Mouse (Mus musculus) embryonic facial prominence, embryonic 15.5 days (tissue): ENCODE data around the gene Lcn2. TPM values are rescaled to one million over a fixed set of nuclear protein-coding genes. Genes with fewer than 3 reads are reported as not detected.

Source experiments
- ATAC-seq: fragments of 200-750 bp; cut with Nextera tagmentation; 2 replicates; pipeline ENCODE4 v1.8.0; 2017; ENCODE audit warnings: low read depth, moderate TSS enrichment; ENCODE audit not compliant: insufficient number of reproducible peaks, low FRiP score, low TSS enrichment
- H3K27ac ChIP-seq: fragments of 300-500 bp; sonication (generic); replicated peaks from 2 replicates; pipeline ENCODE4 v1.5.1; 2015; ENCODE audit warnings: mild to moderate bottlenecking, inconsistent platforms
- H3K27me3 ChIP-seq: fragments of 300-500 bp; sonication (generic); 2 replicates; pipeline ENCODE4 v1.6.1; 2015; ENCODE audit warnings: inconsistent platforms
- H3K36me3 ChIP-seq: fragments of 300-500 bp; sonication (generic); 2 replicates; pipeline ENCODE4 v1.6.1; 2015; ENCODE audit warnings: mild to moderate bottlenecking, inconsistent platforms
- H3K4me1 ChIP-seq: fragments of 300-500 bp; sonication (generic); 2 replicates; pipeline ENCODE4 v1.6.1; 2015; ENCODE audit warnings: inconsistent platforms
- H3K4me2 ChIP-seq: fragments of 300-500 bp; sonication (generic); replicated peaks from 2 replicates; pipeline ENCODE4 v1.6.1; 2015; ENCODE audit warnings: mild to moderate bottlenecking, inconsistent platforms
- H3K4me3 ChIP-seq: fragments of 300-500 bp; sonication (generic); replicated peaks from 2 replicates; pipeline ENCODE4 v1.5.1; 2015; ENCODE audit warnings: mild to moderate bottlenecking, inconsistent platforms
- H3K9ac ChIP-seq: fragments of 300-500 bp; sonication (generic); 2 replicates; pipeline ENCODE4 v1.6.1; 2015; ENCODE audit warnings: inconsistent platforms
- H3K9me3 ChIP-seq: fragments of 300-500 bp; sonication (generic); replicated peaks from 2 replicates; pipeline ENCODE4 v1.6.1; 2016; ENCODE audit warnings: inconsistent platforms
- WGBS: fragments of 180-500 bp; shearing (Covaris S2); methylation state at CpG from one replicate; pipeline ENCODE4 v1.1.7; 2015; 5-methylcytosine and 5-hydroxymethylcytosine counted together
- polyA plus RNA-seq: library from polyadenylated mRNA; unstranded; fragments of >200 nt; fragmentation: Nextera tagmentation; extraction: Ambion mirVana; gene quantifications from 2 replicates; pipeline ENCODE4 v1.2.1, GENCODE M21; 2015

The Lcn2 gene
- polyA plus RNA-seq, 1 experiment from 2014 or later, result 6.5 TPM

GRCm38 (mm10) chr2:32389157-32389556 lies 1.1 kb upstream of the Lcn2 start:
- WGBS, result 75% methylated on average over 2 of the region's 2 CpGs
- Histone ChIP-seq H3K9ac (no peak overlapping the region), H3K4me1 (no peaks in the 10 kb centered on the region), H3K4me3 (no peak overlapping the region), H3K4me2 (no peak overlapping the region), H3K9me3 (no peaks in the 10 kb centered on the region), H3K27ac (no peak overlapping the region), H3K27me3 (no peaks in the 10 kb centered on the region), H3K36me3 (no peaks in the 10 kb centered on the region)
- ATAC-seq, result no peak

- 60% methylated on average over 2 of the region's 2 CpGs for WGBS
- H3K4me2 ChIP-seq, result no peak overlapping the region
- no peak for ATAC-seq
Measured at GRCm38 (mm10) chr2:32382689-32383088, 5.4 kb downstream of the Lcn2 start.

DNA sequence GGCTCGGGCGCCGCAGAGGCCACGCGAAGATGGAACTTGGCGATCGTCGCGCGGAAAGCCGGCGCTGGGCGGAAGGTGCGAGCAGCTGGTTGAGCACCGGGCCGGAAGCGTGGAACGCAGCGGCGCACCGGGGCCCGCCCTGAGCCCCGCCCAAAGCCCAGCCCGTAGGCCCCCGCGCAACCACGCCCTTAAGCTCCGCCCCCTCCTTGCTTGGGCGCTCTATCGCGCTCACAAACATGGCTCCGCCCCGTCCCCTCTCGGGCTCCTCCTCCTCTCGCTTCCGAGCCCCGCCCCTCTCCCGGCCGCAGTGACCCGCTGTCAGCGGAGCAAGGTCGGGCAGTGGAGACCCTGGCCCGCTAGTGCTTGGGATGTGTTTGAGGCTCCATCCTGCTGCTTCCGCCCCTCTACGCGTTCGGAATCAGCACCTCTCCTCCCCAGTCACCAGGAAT lies 6.3 kb downstream of the Lcn2 start, which contains the start of gene 1110008P14Rik:
TSS of gene 1110008P14Rik (minus strand) at position 164 of the 449 bp plus-strand sequence.
- WGBS, result 1% methylated on average over 40 of the region's 47 CpGs
- ATAC-seq, result peak; percentile 90
- Histone ChIP-seq H3K9me3 (no peaks in the 10 kb centered on the region), H3K4me1 (peaks cover 17% of the 10 kb centered on the region), H3K9ac (peak within 1 kb of the TSS; percentile 43), H3K27ac (0 out of 2 replicates have a peak within 1 kb of the TSS, but pooled peaks have one; percentile 1), H3K4me3 (peak within 1 kb of the TSS; percentile 60), H3K27me3 (no peaks in the 10 kb centered on the region), H3K36me3 (peaks cover 31% of the 10 kb centered on the region), H3K4me2 (peak within 1 kb of the TSS; percentile 94)

More at GRCm38 (mm10) chr2:32382689-32383088, 5.4 kb downstream of the Lcn2 start:
- Histone ChIP-seq H3K36me3 (peaks cover 22% of the 10 kb centered on the region), H3K9me3 (no peaks in the 10 kb centered on the region), H3K27me3 (no peaks in the 10 kb centered on the region), H3K4me3 (no peak overlapping the region), H3K9ac (no peak overlapping the region), H3K4me1 (peaks cover 17% of the 10 kb centered on the region), H3K27ac (no peak overlapping the region)

DNA sequence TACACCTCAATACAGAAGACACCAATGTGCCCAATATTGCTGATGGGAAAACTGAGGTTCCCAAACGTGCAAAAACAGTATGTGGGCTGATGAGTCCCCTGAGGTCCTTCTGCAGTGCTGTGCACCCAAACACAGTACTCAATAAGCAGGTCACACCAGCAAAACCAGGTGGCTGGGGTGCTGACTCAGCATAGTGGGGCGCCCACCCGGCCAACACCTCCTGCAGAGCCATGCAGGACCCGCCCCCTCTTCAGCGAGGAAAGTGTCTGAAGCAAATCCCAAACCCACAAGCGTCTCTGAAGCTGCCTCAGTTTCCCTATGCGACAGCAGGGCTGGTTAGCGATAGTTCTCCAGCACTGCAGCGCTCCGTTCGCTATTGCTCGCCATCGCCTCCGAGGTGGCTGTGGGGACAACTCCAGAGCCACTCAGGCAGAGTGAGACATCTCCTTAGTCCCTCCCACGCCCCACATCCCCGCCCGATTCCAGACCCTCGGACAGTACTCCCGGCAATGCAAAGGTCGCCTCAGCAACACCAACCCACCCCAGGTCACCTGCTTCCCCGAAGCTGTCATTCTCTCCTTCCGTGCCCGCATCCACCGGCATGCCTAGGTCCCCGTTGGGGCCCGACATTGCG lies 6.8 kb downstream of the Lcn2 start:
- Histone ChIP-seq H3K9ac (peak overlapping the region; percentile 35), H3K4me1 (peaks cover 17% of the 10 kb centered on the region), H3K4me3 (peak overlapping the region; percentile 60), H3K27me3 (no peaks in the 10 kb centered on the region), H3K9me3 (no peaks in the 10 kb centered on the region), H3K27ac (0 out of 2 replicates have a peak overlapping the region, but pooled peaks have one; percentile 1), H3K4me2 (peak overlapping the region; percentile 94), H3K36me3 (peaks cover 35% of the 10 kb centered on the region)
- WGBS, result under 1% methylated on average over 27 of the region's 27 CpGs
- ATAC-seq, result peak; percentile 8

GRCm38 (mm10) chr2:32380001-32380500 lies 8.0 kb downstream of the Lcn2 start:
- H3K4me1 ChIP-seq, result peaks cover 17% of the 10 kb centered on the region
- H3K9me3 ChIP-seq, result no peaks in the 10 kb centered on the region
- no peak overlapping the region for H3K4me3 ChIP-seq
- peaks cover 47% of the 10 kb centered on the region for H3K36me3 ChIP-seq
- WGBS, result 89% methylated on average over 7 of the region's 7 CpGs
- no peak for ATAC-seq
- no peak overlapping the region for H3K9ac ChIP-seq
- H3K27ac ChIP-seq, result no peak overlapping the region
- no peaks in the 10 kb centered on the region for H3K27me3 ChIP-seq
- H3K4me2 ChIP-seq, result no peak overlapping the region

DNA sequence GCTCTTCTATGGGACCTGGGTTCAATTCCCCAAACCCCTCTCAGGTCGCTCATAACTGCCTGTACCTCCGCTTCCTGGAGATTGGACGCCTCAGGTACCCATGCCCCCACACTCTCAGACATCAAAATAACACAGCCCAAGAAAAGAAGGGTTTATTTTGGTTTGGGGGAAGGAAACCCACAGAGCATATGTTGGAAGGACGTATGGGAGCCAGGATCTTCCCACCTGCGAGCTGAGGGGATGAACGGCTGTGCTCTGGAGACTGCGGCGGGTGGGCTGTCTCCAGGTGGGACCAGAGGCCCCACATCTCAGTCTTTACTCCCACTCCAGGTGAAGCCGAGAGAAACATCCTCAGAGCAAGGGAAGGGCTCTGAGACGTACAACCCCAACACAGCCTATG lies 11.1 kb downstream of the Lcn2 start:
- peaks cover 10% of the 10 kb centered on the region for H3K4me1 ChIP-seq
- H3K27me3 ChIP-seq, result no peaks in the 10 kb centered on the region
- no peak overlapping the region for H3K9ac ChIP-seq
- no peaks in the 10 kb centered on the region for H3K9me3 ChIP-seq
- no peak overlapping the region for H3K4me3 ChIP-seq
- no peak overlapping the region for H3K4me2 ChIP-seq
- WGBS, result 92% methylated on average over 10 of the region's 10 CpGs
- peaks cover 71% of the 10 kb centered on the region for H3K36me3 ChIP-seq
- ATAC-seq, result no peak
- H3K27ac ChIP-seq, result no peak overlapping the region

DNA sequence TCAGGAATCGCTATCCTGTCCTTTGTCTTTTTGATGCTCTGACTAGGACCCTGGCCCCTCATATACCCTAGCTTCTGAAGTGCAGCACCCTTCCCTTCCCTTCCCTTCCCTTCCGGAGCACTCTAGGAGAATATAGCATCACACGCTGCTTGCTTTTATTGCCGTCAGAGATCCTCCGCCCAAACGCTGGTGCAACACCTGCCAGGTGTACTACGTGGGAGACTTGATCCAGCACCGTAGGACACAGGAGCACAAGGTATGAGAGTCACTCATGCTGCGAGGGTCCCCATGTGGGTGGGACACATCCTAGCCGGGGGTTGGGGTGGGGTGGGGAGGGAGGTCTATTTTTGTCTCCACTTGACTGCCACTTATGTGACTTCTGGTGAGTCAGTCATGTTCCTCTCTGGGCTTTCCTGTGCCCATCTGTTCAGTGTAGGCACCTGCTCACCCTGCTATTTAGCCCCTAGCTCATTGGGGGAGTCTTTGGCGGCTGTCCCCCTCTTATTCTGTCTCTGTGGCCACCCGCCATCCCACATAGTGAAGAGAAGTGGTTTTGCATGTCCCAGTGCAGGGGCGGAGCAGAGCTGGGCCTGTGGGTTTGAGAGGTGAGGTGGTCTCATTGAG lies 12.6 kb downstream of the Lcn2 start:
- no peaks in the 10 kb centered on the region for H3K4me1 ChIP-seq
- no peaks in the 10 kb centered on the region for H3K27me3 ChIP-seq
- H3K4me3 ChIP-seq, result no peak overlapping the region
- no peak for ATAC-seq
- H3K4me2 ChIP-seq, result no peak overlapping the region
- WGBS, result 89% methylated on average over 13 of the region's 13 CpGs
- H3K36me3 ChIP-seq, result peaks cover 87% of the 10 kb centered on the region
- H3K27ac ChIP-seq, result no peak overlapping the region; the same call in 1 of the 2 replicates
- H3K9me3 ChIP-seq, result no peaks in the 10 kb centered on the region
- no peak overlapping the region for H3K9ac ChIP-seq

DNA sequence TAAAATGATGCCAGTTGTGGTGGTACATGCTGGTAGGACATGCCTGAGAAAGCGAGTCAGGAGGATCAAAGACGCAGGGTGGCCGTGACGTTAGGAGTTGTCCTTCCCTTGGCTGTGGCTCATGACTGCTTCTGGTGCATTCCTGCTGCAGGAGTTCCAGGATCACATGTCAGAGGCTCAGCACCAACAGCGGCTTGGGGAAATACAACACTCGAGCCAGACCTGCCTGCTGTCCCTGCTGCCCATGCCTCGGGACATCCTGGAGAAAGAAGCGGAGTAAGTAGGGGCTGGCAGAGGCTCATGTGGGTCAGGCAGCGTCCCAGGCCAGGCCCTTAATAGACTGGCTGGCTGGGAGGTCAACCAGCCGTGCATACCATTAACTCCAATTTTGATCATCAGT lies 13.9 kb downstream of the Lcn2 start:
- Histone ChIP-seq H3K4me1 (no peaks in the 10 kb centered on the region), H3K9me3 (no peaks in the 10 kb centered on the region), H3K4me3 (no peak overlapping the region), H3K36me3 (peaks cover 90% of the 10 kb centered on the region), H3K27me3 (no peaks in the 10 kb centered on the region), H3K4me2 (no peak overlapping the region), H3K27ac (no peak overlapping the region), H3K9ac (no peak overlapping the region)
- WGBS, result 81% methylated on average over 10 of the region's 10 CpGs
- no peak for ATAC-seq

- ATAC-seq, result no peak
- Histone ChIP-seq H3K36me3 (peaks cover 61% of the 10 kb centered on the region), H3K4me3 (no peak overlapping the region), H3K4me2 (no peak overlapping the region), H3K27ac (no peak overlapping the region), H3K4me1 (peaks cover 11% of the 10 kb centered on the region), H3K9me3 (no peaks in the 10 kb centered on the region), H3K27me3 (no peaks in the 10 kb centered on the region), H3K9ac (no peak overlapping the region)
- WGBS, result 95% methylated on average over 5 of the region's 5 CpGs
Measured at GRCm38 (mm10) chr2:32367315-32367714, 20.7 kb downstream of the Lcn2 start.

DNA sequence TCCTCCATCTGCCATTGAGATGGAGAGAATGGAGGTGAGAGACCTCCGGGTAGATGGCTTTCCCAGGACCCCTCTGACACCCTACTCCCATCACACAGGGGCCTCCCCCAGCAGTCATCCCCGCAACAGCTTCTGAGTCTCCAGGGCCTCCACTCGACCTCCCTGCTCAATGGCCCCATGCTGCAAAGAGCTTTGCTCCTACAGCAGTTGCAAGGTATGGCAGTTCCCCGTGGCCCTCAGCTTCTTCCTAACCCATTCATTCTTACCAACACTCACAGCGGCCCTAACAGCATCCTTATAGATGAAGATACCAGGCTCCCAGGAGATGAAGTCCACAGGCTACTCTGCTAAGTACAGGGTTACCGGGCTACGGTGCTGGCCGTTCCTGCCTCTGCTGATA lies 23.9 kb downstream of the Lcn2 start:
- Histone ChIP-seq H3K4me2 (peak overlapping the region; percentile 79), H3K27me3 (no peaks in the 10 kb centered on the region), H3K36me3 (peaks cover 30% of the 10 kb centered on the region), H3K27ac (no peak overlapping the region), H3K4me1 (peaks cover 27% of the 10 kb centered on the region), H3K9ac (peak overlapping the region; percentile 77; the same call in 1 of the 2 replicates), H3K9me3 (no peaks in the 10 kb centered on the region), H3K4me3 (peak overlapping the region; percentile 72)
- whole genome bisulfite sequencing, result 86% methylated on average over 8 of the region's 8 CpGs
- no peak for ATAC-seq

DNA sequence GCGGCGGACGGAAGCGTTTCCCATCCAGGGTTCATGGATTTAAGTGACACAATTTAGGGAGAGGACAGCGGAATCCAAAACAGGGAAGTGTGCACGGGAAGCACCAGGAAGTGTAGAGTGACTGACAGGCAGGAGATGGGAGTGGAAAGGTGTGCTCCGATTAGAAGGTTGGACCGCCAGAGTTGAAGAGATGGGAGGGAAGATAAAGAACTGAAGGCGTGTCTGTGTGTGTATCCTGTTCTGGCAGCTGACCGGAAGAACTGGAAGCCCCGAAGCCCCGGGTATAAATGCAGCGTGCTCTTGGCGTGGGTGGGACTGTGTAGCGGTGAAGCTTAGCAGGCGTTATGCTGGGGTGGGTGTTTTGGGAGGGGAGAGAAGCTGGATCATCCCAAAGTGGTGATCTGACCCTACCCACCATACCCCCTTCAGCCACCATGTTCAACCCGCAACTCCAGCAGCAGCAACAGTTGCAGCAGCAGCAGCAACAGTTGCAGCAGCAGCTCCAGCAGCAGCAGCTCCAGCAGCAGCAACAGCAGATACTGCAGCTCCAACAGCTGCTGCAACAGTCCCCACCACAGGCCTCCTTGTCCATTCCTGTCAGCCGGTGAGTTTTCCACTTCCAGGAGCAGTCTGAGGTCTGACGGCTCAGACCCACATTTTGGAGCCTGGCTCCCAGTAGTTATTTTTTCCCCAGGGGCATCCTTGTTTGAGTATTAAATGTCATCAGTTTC lies 24.5 kb downstream of the Lcn2 start:
- Histone ChIP-seq H3K27ac (peak overlapping the region; percentile 96), H3K4me1 (peaks cover 27% of the 10 kb centered on the region), H3K4me3 (peak overlapping the region; percentile 72), H3K36me3 (peaks cover 27% of the 10 kb centered on the region), H3K4me2 (peak overlapping the region; percentile 79), H3K9me3 (no peaks in the 10 kb centered on the region), H3K27me3 (no peaks in the 10 kb centered on the region), H3K9ac (peak overlapping the region; percentile 77)
- WGBS, result 5% methylated on average over 19 of the region's 19 CpGs
- ATAC-seq, result no peak
